Mouse (Mus musculus): ENCODE data around the gene Psrc1.

DNA sequence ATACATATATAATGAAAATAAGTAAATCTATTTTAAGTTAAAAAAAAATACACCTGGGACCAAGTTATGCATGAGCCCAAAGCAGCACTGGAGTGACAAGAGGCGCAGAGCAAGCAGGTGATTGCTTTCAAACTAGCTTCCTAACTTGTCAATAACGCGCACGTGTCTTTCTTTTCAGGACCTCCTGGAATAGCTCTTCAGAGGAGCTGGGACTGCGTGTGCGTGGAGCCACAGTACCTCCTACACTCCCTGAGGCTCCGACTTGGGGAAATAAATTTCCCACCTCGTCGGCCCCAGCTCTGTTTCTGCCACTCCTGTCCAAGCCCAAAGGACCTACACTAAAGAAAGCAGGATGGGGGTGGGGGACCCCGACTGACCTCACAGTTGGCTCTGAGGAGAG lies 26.6 kb upstream of the Psrc1 start:
- no peak for TF ChIP-seq ETS1 (conservative IDR thresholded peaks at IDR 0.05; ENCODE audit: low read depth, low read length)
- no peak for TF ChIP-seq POLR2A (IDR thresholded peaks at IDR 0.05; ENCODE audit: low read depth, low read length)
- no peak for TF ChIP-seq CHD2 (IDR thresholded peaks at IDR 0.05; ENCODE audit: low read length)
- no peak for TF ChIP-seq CTCF (conservative IDR thresholded peaks at IDR 0.05 in 1 of 2, IDR thresholded peaks at IDR 0.05 in 1 of 2; ENCODE audit: low read depth in 2 of 2, low read length in 2 of 2)
